Mouse (Mus musculus): Measurements from ENCODE around the gene Psmd11. TPM values are rescaled to one million over a fixed set of nuclear protein-coding genes. Genes with fewer than 3 reads are reported as not detected.

Gene Psmd11
- polyA plus RNA-seq, 1 experiment from 2014 or later = 296 TPM

DNA sequence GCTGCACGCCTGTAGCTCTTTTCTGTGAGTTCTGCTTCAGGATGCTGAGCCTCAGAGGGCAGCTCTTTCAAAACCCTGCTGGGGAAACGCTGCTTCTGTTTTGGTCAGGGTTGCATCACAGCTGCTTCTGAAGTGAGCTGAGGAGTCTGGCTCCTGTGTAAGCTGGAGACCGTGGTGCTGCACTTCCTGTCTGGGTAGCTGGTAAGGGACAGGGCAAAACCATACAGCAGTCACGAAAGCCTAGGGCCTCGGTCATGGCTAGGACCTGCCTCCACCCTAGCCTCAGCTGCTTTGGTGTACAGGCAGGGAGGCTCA, 61.4 kb downstream of the Psmd11 start:
- H3K4me3 ChIP-seq (ENCODE audit: low read depth, low read length) = no peak overlapping the region
- H3K4me1 ChIP-seq (ENCODE audit: insufficient read depth) = peaks cover 12% of the 10 kb centered on the region; the same call in 1 of the 2 replicates
- H3K9ac ChIP-seq = no peak overlapping the region
- TF ChIP-seq CTCF (IDR thresholded peaks at IDR 0.05; ENCODE audit: low read depth) = no peak
- peak; percentile 25; the same call in 1 of the 2 replicates for ATAC-seq (ENCODE audit: insufficient read depth)
- DNase-seq = peak; percentile 62
- H3K36me3 ChIP-seq (ENCODE audit: insufficient read depth) = no peaks in the 10 kb centered on the region
- peak overlapping the region; percentile 21; the same call in 1 of the 2 replicates for H3K27ac ChIP-seq (ENCODE audit: low read depth)
- H3K9me3 ChIP-seq (ENCODE audit: low read depth, low read length) = no peaks in the 10 kb centered on the region
- H3K4me2 ChIP-seq = no peak overlapping the region
- WGBS = 29% methylated on average over 5 of the region's 5 CpGs
- H3K27me3 ChIP-seq (ENCODE audit: insufficient read depth, low read length) = no peaks in the 10 kb centered on the region

DNA sequence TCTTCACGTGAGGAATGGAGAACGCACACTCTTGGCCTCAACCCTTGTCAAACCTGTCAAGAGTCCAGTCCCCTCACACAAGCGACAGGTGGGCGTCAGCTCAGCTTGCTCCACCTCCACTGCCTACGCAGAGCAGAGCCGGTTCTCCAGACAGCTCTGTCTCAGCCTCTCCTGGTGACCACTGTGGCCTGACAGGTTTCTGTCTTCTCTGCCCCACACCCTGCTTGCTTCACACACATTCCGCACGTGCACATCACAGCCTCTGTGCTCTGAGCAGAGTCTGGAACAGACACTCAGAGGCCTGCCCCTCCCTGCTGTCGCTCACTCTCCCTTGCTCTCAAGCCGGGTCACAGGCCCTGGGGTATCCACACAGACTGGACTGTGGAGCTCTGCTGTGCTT, 62.4 kb downstream of the Psmd11 start:
- Histone ChIP-seq H3K4me3 (ENCODE audit: low read depth, low read length) (no peak overlapping the region), H3K9ac (no peak overlapping the region), H3K4me1 (ENCODE audit: insufficient read depth) (peaks cover 12% of the 10 kb centered on the region; the same call in 1 of the 2 replicates), H3K27me3 (ENCODE audit: insufficient read depth, low read length) (no peaks in the 10 kb centered on the region), H3K36me3 (ENCODE audit: insufficient read depth) (no peaks in the 10 kb centered on the region), H3K4me2 (no peak overlapping the region), H3K27ac (ENCODE audit: low read depth) (no peak overlapping the region), H3K9me3 (ENCODE audit: low read depth, low read length) (no peaks in the 10 kb centered on the region)
- TF ChIP-seq CTCF (IDR thresholded peaks at IDR 0.05; ENCODE audit: low read depth) = no peak
- DNase-seq = no peak
- ATAC-seq (ENCODE audit: insufficient read depth) = peak; percentile 35; the same call in 1 of the 2 replicates
- 67% methylated on average over 10 of the region's 10 CpGs for WGBS

DNA sequence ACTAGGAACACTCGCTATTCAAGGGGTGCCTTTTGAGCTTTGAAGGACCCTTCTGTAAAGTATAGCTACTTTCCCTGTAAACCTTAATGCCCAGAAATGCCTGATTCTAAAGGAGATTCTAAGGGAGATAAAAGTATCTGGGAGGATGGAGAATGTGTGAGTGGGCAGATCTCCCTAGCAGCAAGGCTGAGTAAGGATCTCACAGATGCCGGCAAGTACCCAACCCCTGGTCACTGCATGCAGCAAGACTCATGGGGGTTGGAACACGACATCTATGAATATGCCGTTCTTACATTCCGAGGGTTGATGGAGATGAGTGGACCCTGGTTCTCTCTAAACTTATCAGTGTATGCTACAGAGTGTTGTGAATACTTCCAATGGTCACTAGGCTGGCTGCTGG, 64.8 kb downstream of the Psmd11 start:
- Histone ChIP-seq H3K36me3 (ENCODE audit: insufficient read depth) (no peaks in the 10 kb centered on the region), H3K9ac (no peak overlapping the region), H3K4me1 (ENCODE audit: insufficient read depth) (peaks cover 12% of the 10 kb centered on the region; the same call in 1 of the 2 replicates), H3K4me2 (no peak overlapping the region), H3K9me3 (ENCODE audit: low read depth, low read length) (no peaks in the 10 kb centered on the region), H3K27me3 (ENCODE audit: insufficient read depth, low read length) (no peaks in the 10 kb centered on the region), H3K27ac (ENCODE audit: low read depth) (no peak overlapping the region), H3K4me3 (ENCODE audit: low read depth, low read length) (no peak overlapping the region)
- TF ChIP-seq CTCF (IDR thresholded peaks at IDR 0.05; ENCODE audit: low read depth) = no peak
- no peak for DNase-seq
- no peak for ATAC-seq (ENCODE audit: insufficient read depth)
- WGBS = 85% methylated on average over 5 of the region's 5 CpGs

DNA sequence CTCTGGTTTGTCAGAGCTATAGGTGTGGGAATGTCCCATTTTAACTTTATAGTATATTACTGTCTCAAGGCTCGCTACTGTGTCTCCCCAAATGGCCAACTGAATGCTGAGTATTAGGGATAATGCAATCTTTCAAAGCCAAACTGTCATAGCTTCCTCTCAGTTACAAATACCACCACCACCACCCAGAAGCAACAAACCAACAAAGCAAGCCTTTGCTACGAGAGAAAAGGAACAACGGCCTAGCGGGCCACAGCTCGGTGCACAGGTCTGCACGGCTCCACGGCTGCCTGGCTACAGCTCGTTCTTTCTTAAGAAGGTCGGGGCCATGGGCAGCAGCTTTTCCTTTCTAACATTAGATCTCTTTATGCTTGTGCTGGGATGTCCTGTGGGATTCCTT, 66.4 kb downstream of the Psmd11 start:
- H3K36me3 ChIP-seq (ENCODE audit: insufficient read depth) = no peaks in the 10 kb centered on the region
- DNase-seq (no peak), ATAC-seq (ENCODE audit: insufficient read depth) (no peak)
- H3K4me2 ChIP-seq = no peak overlapping the region
- no peak for TF ChIP-seq CTCF (IDR thresholded peaks at IDR 0.05; ENCODE audit: low read depth)
- WGBS = 81% methylated on average over 9 of the region's 9 CpGs
- no peak overlapping the region for H3K4me3 ChIP-seq (ENCODE audit: low read depth, low read length)
- H3K27ac ChIP-seq (ENCODE audit: low read depth) = no peak overlapping the region
- no peak overlapping the region for H3K9ac ChIP-seq
- 0 out of 2 replicates have a peak, but pooled peaks cover 6% of the 10 kb centered on the region for H3K4me1 ChIP-seq (ENCODE audit: insufficient read depth)
- H3K9me3 ChIP-seq (ENCODE audit: low read depth, low read length) = no peaks in the 10 kb centered on the region
- H3K27me3 ChIP-seq (ENCODE audit: insufficient read depth, low read length) = no peaks in the 10 kb centered on the region

DNA sequence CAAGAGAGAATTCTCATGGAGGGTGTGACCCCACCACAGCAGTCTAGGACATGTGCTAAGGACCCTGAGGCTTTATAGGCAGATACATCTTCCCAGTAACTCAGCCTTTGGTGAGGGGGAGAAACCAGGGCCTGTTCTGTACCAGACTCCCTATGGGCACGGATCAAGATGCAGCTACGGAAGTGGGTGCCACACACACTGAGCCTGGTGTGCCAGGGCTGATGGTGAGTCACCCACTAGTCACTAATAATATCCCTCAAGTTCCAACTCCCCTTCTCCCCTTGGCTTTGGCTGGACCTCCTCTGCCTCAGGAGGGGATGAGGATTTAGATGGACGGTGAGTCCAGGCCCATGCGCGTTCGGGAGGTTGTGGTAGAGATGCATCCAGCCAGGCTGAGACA, 67.6 kb downstream of the Psmd11 start:
- DNase-seq (no peak), ATAC-seq (ENCODE audit: insufficient read depth) (no peak)
- no peak overlapping the region for H3K9ac ChIP-seq
- H3K4me1 ChIP-seq (ENCODE audit: insufficient read depth) = 0 out of 2 replicates have a peak, but pooled peaks cover 6% of the 10 kb centered on the region
- H3K36me3 ChIP-seq (ENCODE audit: insufficient read depth) = no peaks in the 10 kb centered on the region
- H3K27me3 ChIP-seq (ENCODE audit: insufficient read depth, low read length) = no peaks in the 10 kb centered on the region
- no peak for TF ChIP-seq CTCF (IDR thresholded peaks at IDR 0.05; ENCODE audit: low read depth)
- no peaks in the 10 kb centered on the region for H3K9me3 ChIP-seq (ENCODE audit: low read depth, low read length)
- no peak overlapping the region for H3K27ac ChIP-seq (ENCODE audit: low read depth)
- 88% methylated on average over 6 of the region's 6 CpGs for WGBS
- H3K4me2 ChIP-seq = no peak overlapping the region
- no peak overlapping the region for H3K4me3 ChIP-seq (ENCODE audit: low read depth, low read length)

DNA sequence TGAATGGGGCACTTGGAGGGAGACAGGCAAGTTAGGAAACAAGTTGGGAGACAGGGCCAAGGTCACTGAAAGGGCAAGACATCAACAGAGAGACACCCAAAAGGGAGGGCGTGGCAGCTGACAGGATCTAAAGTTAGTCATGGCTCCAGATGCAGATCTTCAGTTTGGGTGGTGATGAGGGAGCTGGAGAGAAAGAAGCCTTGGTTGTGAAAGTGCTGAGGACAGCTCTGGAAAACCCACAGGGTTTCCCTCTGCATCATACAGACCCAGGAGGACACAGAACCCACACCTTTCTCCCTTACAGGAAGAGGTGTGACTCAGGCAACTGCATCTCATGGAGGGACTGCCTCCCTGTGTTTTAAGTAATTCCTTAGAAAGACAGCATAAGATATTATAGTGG, 68.2 kb downstream of the Psmd11 start:
- ATAC-seq (ENCODE audit: insufficient read depth) = no peak
- Histone ChIP-seq H3K9me3 (ENCODE audit: low read depth, low read length) (no peaks in the 10 kb centered on the region), H3K9ac (no peak overlapping the region), H3K4me3 (ENCODE audit: low read depth, low read length) (no peak overlapping the region), H3K27ac (ENCODE audit: low read depth) (no peak overlapping the region), H3K36me3 (ENCODE audit: insufficient read depth) (no peaks in the 10 kb centered on the region), H3K27me3 (ENCODE audit: insufficient read depth, low read length) (no peaks in the 10 kb centered on the region), H3K4me2 (no peak overlapping the region), H3K4me1 (ENCODE audit: insufficient read depth) (0 out of 2 replicates have a peak, but pooled peaks cover 6% of the 10 kb centered on the region)
- 69% methylated on average over 1 of the region's 1 CpGs for WGBS
- no peak for DNase-seq
- no peak for TF ChIP-seq CTCF (IDR thresholded peaks at IDR 0.05; ENCODE audit: low read depth)

DNA sequence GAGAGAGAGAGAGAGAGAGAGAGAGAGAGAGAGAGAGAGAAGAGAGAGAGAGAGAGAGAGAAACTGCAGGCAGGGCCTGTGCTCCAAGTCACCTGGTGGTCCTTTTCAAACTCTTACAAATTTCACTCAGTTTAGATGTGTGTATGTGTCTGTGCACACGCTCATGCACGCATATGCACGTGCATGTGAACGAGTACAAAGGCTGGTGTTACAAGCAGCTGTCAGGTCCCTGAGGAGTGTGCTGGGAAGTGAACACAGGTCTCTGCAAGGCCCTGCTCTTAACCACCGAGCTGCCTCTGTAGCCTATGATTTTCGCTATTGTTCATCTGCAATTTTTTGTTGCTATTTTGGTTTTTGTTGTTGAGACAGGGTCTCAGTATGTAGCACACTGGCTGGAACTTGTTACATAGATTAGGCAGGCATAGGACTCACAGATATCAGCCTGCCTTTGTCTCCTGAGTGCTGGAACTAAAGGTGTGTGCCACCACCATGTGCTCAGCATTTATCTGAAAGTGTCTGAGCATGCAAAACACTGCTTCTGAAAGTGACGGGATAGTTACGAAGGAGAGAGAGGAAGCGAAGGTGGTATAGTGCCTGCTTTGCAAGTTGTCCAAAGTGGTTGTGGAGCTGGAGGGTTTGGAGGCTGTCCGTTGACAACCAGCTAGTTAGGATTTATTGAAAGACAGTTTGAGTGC, 69.0 kb downstream of the Psmd11 start:
- TF ChIP-seq CTCF (IDR thresholded peaks at IDR 0.05; ENCODE audit: low read depth) = no peak
- DNase-seq = no peak
- 79% methylated on average over 10 of the region's 10 CpGs for WGBS

More for the DNA sequence above, 69.0 kb downstream of the Psmd11 start:
- no peak overlapping the region for H3K4me3 ChIP-seq (ENCODE audit: low read depth, low read length)
- H3K36me3 ChIP-seq (ENCODE audit: insufficient read depth) = no peaks in the 10 kb centered on the region
- H3K9me3 ChIP-seq (ENCODE audit: low read depth, low read length) = no peaks in the 10 kb centered on the region
- no peak overlapping the region for H3K27ac ChIP-seq (ENCODE audit: low read depth)
- no peak overlapping the region for H3K4me2 ChIP-seq
- ATAC-seq (ENCODE audit: insufficient read depth) = no peak
- H3K9ac ChIP-seq = no peak overlapping the region
- 0 out of 2 replicates have a peak, but pooled peaks cover 6% of the 10 kb centered on the region for H3K4me1 ChIP-seq (ENCODE audit: insufficient read depth)
- H3K27me3 ChIP-seq (ENCODE audit: insufficient read depth, low read length) = no peaks in the 10 kb centered on the region

All from lung, embryonic 14.5 days (tissue).